Mouse (Mus musculus): ENCODE measurements at regions not wholly inside any gene's neighbourhood (a gene's known extent, or its start where the extent isn't known, plus 50 kb on each side); places are given as distances from the start of the nearest gene placed in this dataset.

DNA sequence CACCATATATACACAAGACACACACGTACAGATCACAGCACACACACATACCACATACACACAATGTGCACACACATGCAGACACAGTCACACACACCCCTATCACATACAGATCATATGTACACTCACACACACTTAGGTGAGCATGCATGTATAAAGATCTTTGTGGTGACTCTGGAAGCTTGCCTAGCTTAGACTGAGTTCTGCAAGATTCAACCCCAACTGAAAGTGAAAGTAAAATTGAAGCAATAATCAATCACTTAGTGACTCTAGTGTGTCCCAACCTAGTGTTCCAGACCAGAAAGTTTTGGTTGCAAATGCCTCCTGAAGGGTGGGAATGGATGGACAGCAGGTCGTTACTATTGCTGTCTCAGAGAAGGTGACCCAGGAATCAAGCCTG lies 262.8 kb downstream of the Bcl11a start:
- Histone ChIP-seq H3K27me3 (no peaks in the 10 kb centered on the region), H3K36me3 (replicated peaks) (no peaks in the 10 kb centered on the region), H3K9ac (no peak overlapping the region), H3K4me3 (replicated peaks) (no peak overlapping the region), H3K9me3 (replicated peaks) (no peaks in the 10 kb centered on the region), H3K27ac (replicated peaks) (no peak overlapping the region), H3K4me1 (replicated peaks) (no peaks in the 10 kb centered on the region), H3K4me2 (no peak overlapping the region)
- 48% methylated on average over 2 of the region's 2 CpGs for WGBS (ENCODE audit: insufficient replicate concordance)
- ATAC-seq (ENCODE audit: insufficient read depth), result no peak

DNA sequence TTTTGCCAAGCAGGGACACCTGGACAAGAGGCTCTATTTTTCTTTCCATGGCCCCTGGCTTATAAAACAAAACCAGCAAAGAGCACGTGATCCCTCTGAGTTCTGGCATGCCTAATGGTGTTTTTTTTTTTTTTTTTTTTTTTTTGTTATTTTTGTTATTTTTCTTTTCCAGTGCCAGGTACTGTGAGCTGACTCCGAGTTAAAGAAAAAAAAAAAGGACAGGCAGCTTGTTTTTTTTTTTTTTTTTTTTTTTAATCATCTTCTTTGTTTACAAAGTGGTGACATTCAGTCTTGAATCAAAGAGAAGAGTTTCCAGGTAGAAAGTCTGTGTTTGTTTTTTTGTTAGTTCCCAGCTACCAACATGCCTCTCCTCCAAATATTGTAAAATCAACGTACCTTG lies 263.8 kb downstream of the Bcl11a start:
- Histone ChIP-seq H3K4me1 (replicated peaks) (no peaks in the 10 kb centered on the region), H3K4me3 (replicated peaks) (no peak overlapping the region), H3K27ac (replicated peaks) (no peak overlapping the region), H3K27me3 (no peaks in the 10 kb centered on the region), H3K9ac (no peak overlapping the region), H3K4me2 (no peak overlapping the region), H3K36me3 (replicated peaks) (no peaks in the 10 kb centered on the region), H3K9me3 (replicated peaks) (no peaks in the 10 kb centered on the region)
- 58% methylated on average over 3 of the region's 3 CpGs for WGBS (ENCODE audit: insufficient replicate concordance)
- ATAC-seq (ENCODE audit: insufficient read depth), result no peak

DNA sequence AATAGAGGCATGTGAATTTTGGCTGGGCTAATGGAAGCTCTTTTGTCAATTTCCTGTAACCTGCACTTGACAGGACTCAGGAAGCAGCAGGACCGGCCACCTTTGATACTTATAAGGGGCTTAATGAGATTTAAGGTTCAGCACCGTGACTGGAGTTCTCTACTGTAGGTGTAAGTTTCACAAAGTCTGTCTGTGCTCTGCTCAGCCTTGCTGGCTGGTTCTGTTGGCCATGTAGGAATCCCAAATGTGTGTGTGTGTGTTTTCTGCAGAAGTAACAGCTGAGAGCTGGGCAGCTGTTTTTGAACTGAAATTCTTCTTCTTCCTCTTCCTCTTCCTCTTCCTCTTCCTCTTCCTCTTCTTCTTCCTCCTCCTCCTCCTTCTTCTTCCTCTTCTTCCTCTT lies 264.3 kb downstream of the Bcl11a start:
- Histone ChIP-seq H3K36me3 (replicated peaks) (no peaks in the 10 kb centered on the region), H3K27ac (replicated peaks) (no peak overlapping the region), H3K4me2 (no peak overlapping the region), H3K4me3 (replicated peaks) (no peak overlapping the region), H3K9me3 (replicated peaks) (no peaks in the 10 kb centered on the region), H3K4me1 (replicated peaks) (no peaks in the 10 kb centered on the region), H3K27me3 (no peaks in the 10 kb centered on the region), H3K9ac (no peak overlapping the region)
- WGBS (ENCODE audit: insufficient replicate concordance), result 57% methylated on average over 2 of the region's 2 CpGs
- ATAC-seq (ENCODE audit: insufficient read depth), result no peak

DNA sequence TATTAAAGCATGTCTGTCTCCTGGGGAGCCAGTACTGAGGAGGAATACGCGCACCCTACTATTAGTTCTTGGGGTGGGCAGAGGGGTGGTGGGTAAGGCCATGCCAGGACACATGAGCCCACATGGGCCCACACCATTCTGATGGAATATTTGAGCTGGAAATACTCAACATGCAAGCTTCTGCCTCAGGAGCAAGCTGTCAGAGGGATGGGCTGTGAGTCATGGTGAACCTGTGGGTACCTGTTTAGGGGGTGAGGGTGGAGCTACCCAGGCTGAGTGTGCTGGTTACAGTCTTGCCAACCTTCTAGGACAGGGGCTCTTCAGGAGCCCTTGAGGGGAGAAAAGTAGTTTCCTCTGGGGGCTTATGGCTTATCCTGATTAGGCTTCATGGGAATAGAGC lies 264.9 kb downstream of the Bcl11a start:
- Histone ChIP-seq H3K27me3 (no peaks in the 10 kb centered on the region), H3K9ac (no peak overlapping the region), H3K4me1 (replicated peaks) (no peaks in the 10 kb centered on the region), H3K4me2 (no peak overlapping the region), H3K36me3 (replicated peaks) (no peaks in the 10 kb centered on the region), H3K4me3 (replicated peaks) (no peak overlapping the region), H3K9me3 (replicated peaks) (no peaks in the 10 kb centered on the region), H3K27ac (replicated peaks) (no peak overlapping the region)
- WGBS (ENCODE audit: insufficient replicate concordance), result 83% methylated on average over 2 of the region's 2 CpGs
- no peak for ATAC-seq (ENCODE audit: insufficient read depth)

DNA sequence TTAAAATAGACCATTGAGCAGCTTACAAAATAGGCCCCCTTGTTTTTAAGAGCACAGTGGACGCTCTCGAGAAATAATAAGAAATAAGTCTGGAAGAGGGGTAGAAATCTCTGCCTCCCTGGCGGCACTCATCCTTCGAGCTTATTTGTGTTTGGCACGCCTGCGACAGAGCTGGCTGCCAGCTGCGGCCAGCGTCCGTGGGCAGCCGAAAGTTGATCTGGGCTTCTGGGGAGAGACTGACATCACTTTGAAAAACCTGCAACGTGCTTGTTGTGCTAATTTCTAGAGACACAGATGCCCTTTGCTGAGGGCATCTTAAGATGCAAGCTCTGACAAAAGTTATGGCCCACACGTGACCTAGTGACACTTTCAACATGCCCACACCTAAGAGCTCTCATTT lies 269.4 kb downstream of the Bcl11a start:
- no peak overlapping the region for H3K4me3 ChIP-seq (replicated peaks)
- no peaks in the 10 kb centered on the region for H3K4me1 ChIP-seq (replicated peaks)
- no peaks in the 10 kb centered on the region for H3K36me3 ChIP-seq (replicated peaks)
- H3K4me2 ChIP-seq, result no peak overlapping the region
- H3K9ac ChIP-seq, result no peak overlapping the region
- no peak for ATAC-seq (ENCODE audit: insufficient read depth)
- WGBS (ENCODE audit: insufficient replicate concordance), result 68% methylated on average over 12 of the region's 12 CpGs
- no peak overlapping the region for H3K27ac ChIP-seq (replicated peaks)
- H3K9me3 ChIP-seq (replicated peaks), result no peaks in the 10 kb centered on the region
- no peaks in the 10 kb centered on the region for H3K27me3 ChIP-seq

DNA sequence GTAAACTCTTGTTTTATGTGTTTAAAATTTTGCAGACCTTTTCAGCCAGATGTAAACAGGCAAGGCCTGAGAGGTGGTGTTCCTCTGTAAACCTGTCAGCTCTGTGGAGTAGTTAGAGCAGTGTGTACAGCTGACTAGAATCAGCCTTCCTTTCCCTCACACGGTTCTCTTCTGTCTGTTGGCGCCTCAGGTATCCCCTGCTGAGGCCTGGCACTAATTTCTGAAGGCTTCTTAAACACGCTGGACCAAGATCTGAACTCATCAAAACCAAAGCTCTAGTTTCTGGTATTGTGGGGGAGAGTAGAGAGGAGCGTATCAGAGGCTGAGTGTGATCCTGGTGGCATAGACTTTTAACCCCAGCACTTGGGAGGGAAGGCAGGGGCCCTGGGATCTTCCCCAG lies 270.9 kb downstream of the Bcl11a start:
- H3K9me3 ChIP-seq (replicated peaks), result no peaks in the 10 kb centered on the region
- no peak overlapping the region for H3K4me3 ChIP-seq (replicated peaks)
- no peaks in the 10 kb centered on the region for H3K4me1 ChIP-seq (replicated peaks)
- ATAC-seq (ENCODE audit: insufficient read depth), result no peak
- WGBS (ENCODE audit: insufficient replicate concordance), result 53% methylated on average over 4 of the region's 4 CpGs
- no peaks in the 10 kb centered on the region for H3K27me3 ChIP-seq
- no peaks in the 10 kb centered on the region for H3K36me3 ChIP-seq (replicated peaks)
- no peak overlapping the region for H3K4me2 ChIP-seq
- no peak overlapping the region for H3K9ac ChIP-seq
- no peak overlapping the region for H3K27ac ChIP-seq (replicated peaks)

DNA sequence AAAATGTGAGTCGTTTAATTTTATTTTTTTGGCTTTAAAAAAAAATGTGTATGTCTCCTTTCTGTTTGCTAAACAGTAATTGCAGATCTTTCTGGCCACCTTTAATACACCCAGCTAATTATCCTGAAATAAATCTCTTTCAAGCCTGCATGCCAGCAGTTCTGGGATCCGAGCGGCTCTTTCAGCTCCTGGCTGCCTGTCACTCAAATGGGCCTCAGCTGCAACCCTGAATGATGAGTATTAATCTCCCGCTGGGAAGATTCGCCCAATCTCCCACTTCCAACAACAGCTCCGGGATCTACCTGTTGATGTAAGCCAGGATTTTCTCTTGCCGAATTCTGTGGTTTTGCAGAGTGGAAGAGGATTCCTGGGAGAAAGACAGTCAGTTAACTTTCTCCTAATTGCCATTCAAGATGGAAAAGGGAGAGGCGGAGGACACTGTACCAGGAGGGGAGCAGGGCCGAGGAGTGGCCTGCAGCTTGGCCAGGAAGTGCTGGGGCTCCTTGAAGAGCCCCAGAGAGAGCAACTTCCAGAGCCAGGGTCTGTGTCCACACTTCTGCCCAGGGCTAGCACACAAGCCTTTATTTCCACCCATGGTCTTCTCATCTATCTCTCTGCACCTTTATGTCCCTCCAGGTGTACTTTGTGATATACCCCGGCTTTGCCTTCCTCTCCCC lies 272.2 kb downstream of the Bcl11a start:
- no peaks in the 10 kb centered on the region for H3K27me3 ChIP-seq
- no peak overlapping the region for H3K27ac ChIP-seq (replicated peaks)
- no peak for ATAC-seq (ENCODE audit: insufficient read depth)
- H3K4me3 ChIP-seq (replicated peaks), result no peak overlapping the region
- H3K4me1 ChIP-seq (replicated peaks), result no peaks in the 10 kb centered on the region
- H3K36me3 ChIP-seq (replicated peaks), result no peaks in the 10 kb centered on the region
- no peaks in the 10 kb centered on the region for H3K9me3 ChIP-seq (replicated peaks)
- no peak overlapping the region for H3K4me2 ChIP-seq
- H3K9ac ChIP-seq, result no peak overlapping the region
- 63% methylated on average over 10 of the region's 10 CpGs for WGBS (ENCODE audit: insufficient replicate concordance)

DNA sequence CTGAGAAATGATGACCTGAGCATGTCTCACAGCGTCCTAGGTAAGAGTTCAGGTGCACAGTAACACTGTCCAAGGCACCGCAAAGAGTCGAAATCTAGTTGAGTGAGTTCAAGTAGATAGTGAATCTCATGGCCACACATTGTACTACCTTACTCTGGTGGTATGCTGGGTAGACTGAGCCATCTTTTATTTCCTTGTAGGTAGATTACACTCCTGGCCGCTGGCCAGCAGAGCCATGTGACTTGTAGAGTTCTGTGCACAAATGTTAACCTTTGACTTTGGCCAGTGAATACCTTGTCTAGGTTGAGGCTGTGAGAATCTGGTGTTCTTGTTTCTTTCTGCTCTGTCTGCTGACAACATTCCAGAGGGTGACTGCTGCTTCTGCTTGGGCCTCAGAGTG lies 273.0 kb downstream of the Bcl11a start:
- no peaks in the 10 kb centered on the region for H3K27me3 ChIP-seq
- no peaks in the 10 kb centered on the region for H3K9me3 ChIP-seq (replicated peaks)
- no peak overlapping the region for H3K4me2 ChIP-seq
- WGBS (ENCODE audit: insufficient replicate concordance), result 79% methylated on average over 4 of the region's 4 CpGs
- ATAC-seq (ENCODE audit: insufficient read depth), result no peak
- no peak overlapping the region for H3K4me3 ChIP-seq (replicated peaks)
- H3K36me3 ChIP-seq (replicated peaks), result no peaks in the 10 kb centered on the region
- H3K4me1 ChIP-seq (replicated peaks), result no peaks in the 10 kb centered on the region
- H3K27ac ChIP-seq (replicated peaks), result no peak overlapping the region
- H3K9ac ChIP-seq, result no peak overlapping the region

DNA sequence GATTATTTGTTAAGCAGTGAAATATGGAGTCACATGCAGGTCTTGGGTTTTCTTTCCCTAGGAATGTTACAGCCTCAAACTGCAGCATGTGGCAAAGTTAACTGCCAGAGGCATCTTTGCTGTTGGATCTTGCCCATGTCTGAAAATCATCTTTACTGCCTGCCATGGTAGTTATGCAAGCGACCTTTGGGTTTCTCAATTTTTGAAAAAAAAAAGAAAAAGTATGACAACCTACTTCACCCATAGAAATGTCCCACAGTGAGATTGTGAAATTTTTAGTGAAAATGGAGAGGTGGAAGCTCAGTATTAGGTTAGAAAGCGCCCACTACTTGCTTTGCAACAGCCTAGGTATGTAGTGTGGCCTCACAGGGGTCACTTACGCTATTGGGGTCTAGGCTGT lies 274.2 kb downstream of the Bcl11a start:
- Histone ChIP-seq H3K4me3 (replicated peaks) (no peak overlapping the region), H3K36me3 (replicated peaks) (no peaks in the 10 kb centered on the region), H3K27ac (replicated peaks) (no peak overlapping the region), H3K4me2 (no peak overlapping the region), H3K9me3 (replicated peaks) (no peaks in the 10 kb centered on the region), H3K9ac (no peak overlapping the region), H3K4me1 (replicated peaks) (no peaks in the 10 kb centered on the region), H3K27me3 (no peaks in the 10 kb centered on the region)
- ATAC-seq (ENCODE audit: insufficient read depth), result no peak
- WGBS (ENCODE audit: insufficient replicate concordance), result 51% methylated on average over 3 of the region's 3 CpGs

DNA sequence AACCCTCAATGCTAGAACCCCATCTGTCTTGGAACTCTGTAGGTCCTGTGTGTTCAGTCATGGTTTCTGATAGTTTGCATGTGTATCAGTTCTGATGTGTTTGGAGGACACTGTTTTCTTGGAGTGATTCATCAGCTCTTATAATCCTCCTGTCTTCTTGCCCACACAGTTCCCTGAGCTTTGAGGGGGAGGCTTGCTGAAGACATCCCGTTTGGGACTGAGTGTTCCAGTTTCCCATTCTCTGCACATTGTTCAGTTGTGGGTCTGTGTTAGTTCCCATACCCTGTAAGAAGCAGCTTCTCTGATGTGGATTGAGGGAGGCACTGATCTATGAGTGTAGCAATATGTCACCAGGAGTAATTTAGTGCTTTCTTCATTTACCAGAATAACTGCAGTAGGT lies 275.2 kb downstream of the Bcl11a start:
- Histone ChIP-seq H3K27ac (replicated peaks) (no peak overlapping the region), H3K9ac (no peak overlapping the region), H3K9me3 (replicated peaks) (no peaks in the 10 kb centered on the region), H3K4me2 (no peak overlapping the region), H3K4me1 (replicated peaks) (no peaks in the 10 kb centered on the region), H3K36me3 (replicated peaks) (no peaks in the 10 kb centered on the region), H3K27me3 (no peaks in the 10 kb centered on the region), H3K4me3 (replicated peaks) (no peak overlapping the region)
- ATAC-seq (ENCODE audit: insufficient read depth), result no peak
- WGBS (ENCODE audit: insufficient replicate concordance), result 56% methylated on average over 1 of the region's 1 CpGs

DNA sequence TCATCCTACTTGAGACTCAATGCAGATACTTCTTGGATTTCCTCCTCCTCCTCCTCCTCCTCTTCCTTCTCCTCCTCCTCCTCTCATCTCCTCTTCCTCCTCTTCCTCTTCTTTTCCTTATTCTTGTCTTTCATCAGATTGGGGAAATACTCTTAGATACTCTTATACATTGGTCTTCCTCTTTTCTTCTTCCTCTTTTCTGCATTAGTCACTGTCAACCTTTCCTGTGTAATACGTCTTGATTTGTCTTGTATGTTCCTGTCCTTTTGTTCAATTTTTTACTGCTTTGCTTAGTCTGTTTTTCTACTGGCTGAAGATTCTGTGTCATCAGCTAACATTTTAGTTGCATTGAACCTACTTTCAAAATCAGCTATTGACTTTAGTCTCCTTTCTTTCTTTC lies 279.5 kb downstream of the Bcl11a start:
- no peak overlapping the region for H3K27ac ChIP-seq (replicated peaks)
- no peak for ATAC-seq (ENCODE audit: insufficient read depth)
- H3K9ac ChIP-seq, result no peak overlapping the region
- no peaks in the 10 kb centered on the region for H3K9me3 ChIP-seq (replicated peaks)
- WGBS (ENCODE audit: insufficient replicate concordance), result 5% methylated on average over 1 of the region's 1 CpGs
- H3K4me1 ChIP-seq (replicated peaks), result no peaks in the 10 kb centered on the region
- H3K4me2 ChIP-seq, result no peak overlapping the region
- H3K4me3 ChIP-seq (replicated peaks), result no peak overlapping the region
- H3K36me3 ChIP-seq (replicated peaks), result no peaks in the 10 kb centered on the region
- no peaks in the 10 kb centered on the region for H3K27me3 ChIP-seq

DNA sequence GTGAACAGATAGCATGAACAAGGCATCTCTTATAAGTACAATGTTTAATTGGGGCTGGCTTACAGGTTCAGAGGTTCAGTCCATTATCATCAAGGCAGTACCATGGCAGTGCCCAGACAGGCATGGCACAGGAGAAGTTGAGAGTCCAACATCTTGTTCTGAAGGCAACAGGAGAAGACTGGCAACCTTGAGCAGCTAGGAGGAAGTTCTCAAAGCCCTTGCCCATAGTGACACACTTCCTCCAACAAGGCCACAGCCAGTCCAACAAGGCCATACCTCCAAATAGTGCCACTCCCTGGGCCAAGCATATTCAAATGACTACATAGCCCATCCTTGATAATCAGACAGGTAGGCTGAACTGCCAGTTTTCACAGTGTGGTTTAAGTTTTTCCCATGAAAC lies 281.2 kb downstream of the Bcl11a start:
- no peak for ATAC-seq (ENCODE audit: insufficient read depth)
- no peaks in the 10 kb centered on the region for H3K27me3 ChIP-seq
- H3K4me3 ChIP-seq (replicated peaks), result no peak overlapping the region
- no peak overlapping the region for H3K27ac ChIP-seq (replicated peaks)
- H3K4me2 ChIP-seq, result no peak overlapping the region
- H3K9me3 ChIP-seq (replicated peaks), result no peaks in the 10 kb centered on the region
- H3K4me1 ChIP-seq (replicated peaks), result no peaks in the 10 kb centered on the region
- no peak overlapping the region for H3K9ac ChIP-seq
- H3K36me3 ChIP-seq (replicated peaks), result no peaks in the 10 kb centered on the region

Measured in liver, embryonic 15.5 days (tissue).